In the genomic region with DNA sequence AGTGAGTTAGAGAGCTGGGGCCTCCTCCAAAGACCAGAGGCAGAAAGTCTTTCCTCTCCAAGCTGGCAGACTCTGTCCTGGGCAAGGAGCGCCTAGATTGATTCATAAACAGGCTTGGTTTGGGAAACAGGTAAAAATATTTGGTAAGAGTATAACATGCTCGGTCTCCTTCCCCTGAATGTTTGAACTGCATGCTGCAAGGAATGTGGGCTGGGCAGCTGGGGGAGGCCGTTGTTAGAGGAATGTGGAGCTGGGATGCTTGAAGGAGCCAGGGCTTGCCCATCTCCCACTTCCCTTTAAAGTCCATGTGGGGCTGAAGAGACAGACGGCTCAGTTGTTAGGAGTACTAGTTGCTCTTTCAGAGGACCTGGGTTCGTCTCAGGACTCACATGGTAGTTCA, we compare ENCODE assay signal across 11 mouse cellular contexts. TPM values are rescaled to one million over a fixed set of nuclear protein-coding genes. Genes with fewer than 3 reads are reported as not detected.
DNase-seq lines count a peak whose midpoint lies in the region; ATAC-seq and TF ChIP-seq lines count a peak whose summit lies in the region.
"Had no signal": no experiment of that assay in that cellular context is flagged by ENCODE, and none has a peak within 500 bp of the region (broad histone marks: within the 10 kb centered on the region; RNA-seq: fewer than 3 reads in every experiment).

No protein-coding gene starts in this region.

- H3K4me2 ChIP-seq in forebrain, embryonic 12.5 days, result no peak overlapping the region
- H3K4me2 ChIP-seq in forebrain, embryonic 11.5 days (ENCODE audit: low read depth, low read length, severe bottlenecking), result no peak overlapping the region
- H3K4me2 ChIP-seq in lung, embryonic 14.5 days, result peak overlapping the region; percentile 13
- H3K4me2 ChIP-seq: midbrain, embryonic 12.5 days had no signal

- WGBS in forebrain, embryonic 12.5 days, result 72% methylated on average over 5 of the region's 5 CpGs
- 67% methylated on average over 5 of the region's 5 CpGs for WGBS in forebrain, embryonic 11.5 days
- 24% methylated on average over 5 of the region's 5 CpGs for WGBS in lung, embryonic 14.5 days

- H3K4me3 ChIP-seq in forebrain, embryonic 12.5 days (replicated peaks), result no peak overlapping the region
- H3K4me3 ChIP-seq in forebrain, embryonic 11.5 days (ENCODE audit: low read depth, low read length), result no peak overlapping the region
- H3K4me3 ChIP-seq in lung, embryonic 14.5 days (ENCODE audit: low read depth, low read length), result no peak overlapping the region
- H3K4me3 ChIP-seq: midbrain, embryonic 12.5 days had no signal

- ATAC-seq in forebrain, embryonic 12.5 days (ENCODE audit: low FRiP score), result no peak
- no peak for ATAC-seq in forebrain, embryonic 11.5 days (replicated peaks; ENCODE audit: low FRiP score)
- ATAC-seq in lung, embryonic 14.5 days (ENCODE audit: insufficient read depth), result peak; percentile 40

- DNase-seq in forebrain, embryonic 11.5 days (ENCODE audit: low spot score), result no peak
- DNase-seq in urinary bladder, postnatal 14 days (ENCODE audit: low spot score), result peak; percentile 58
- no peak for DNase-seq in urinary bladder, adult 2 months (ENCODE audit: low spot score)
- peak; percentile 65 for DNase-seq in lung, embryonic 14.5 days
- DNase-seq in spleen, adult 18-20 months, result no peak
- DNase-seq in spleen, postnatal 10 days (ENCODE audit: low spot score in 2 of 2), result no peak
- DNase-seq in adrenal gland, postnatal 25 days, result no peak
- DNase-seq: heart, postnatal 4 days; layer of hippocampus, postnatal 36 days had no signal

- H3K27ac ChIP-seq in forebrain, embryonic 12.5 days, result 0 out of 2 replicates have a peak overlapping the region, but pooled peaks have one; percentile 50
- H3K27ac ChIP-seq in forebrain, embryonic 11.5 days (ENCODE audit: low read depth, low read length), result no peak overlapping the region
- peak overlapping the region; percentile 95 for H3K27ac ChIP-seq in lung, embryonic 14.5 days (ENCODE audit: low read depth)
- H3K27ac ChIP-seq: midbrain, embryonic 12.5 days had no signal

- TF ChIP-seq CTCF in lung, embryonic 14.5 days (IDR thresholded peaks at IDR 0.05; ENCODE audit: low read depth), result no peak

- no peak overlapping the region for H3K9ac ChIP-seq in forebrain, embryonic 12.5 days
- H3K9ac ChIP-seq in forebrain, embryonic 11.5 days (ENCODE audit: low read length), result no peak overlapping the region
- no peak overlapping the region for H3K9ac ChIP-seq in lung, embryonic 14.5 days
- H3K9ac ChIP-seq: midbrain, embryonic 12.5 days had no signal

- H3K36me3 ChIP-seq in forebrain, embryonic 12.5 days (replicated peaks), result 0 out of 2 replicates have a peak, but pooled peaks cover 3% of the 10 kb centered on the region
- H3K36me3 ChIP-seq in forebrain, embryonic 11.5 days (ENCODE audit: control insufficient read depth, insufficient read depth, low read length), result no peaks in the 10 kb centered on the region
- H3K36me3 ChIP-seq in lung, embryonic 14.5 days (ENCODE audit: insufficient read depth), result peaks cover 13% of the 10 kb centered on the region; the same call in 1 of the 2 replicates
- H3K36me3 ChIP-seq: midbrain, embryonic 12.5 days had no signal

- peaks cover 67% of the 10 kb centered on the region for H3K4me1 ChIP-seq in forebrain, embryonic 12.5 days
- peaks cover 20% of the 10 kb centered on the region for H3K4me1 ChIP-seq in forebrain, embryonic 11.5 days (replicated peaks; ENCODE audit: control insufficient read depth, insufficient read depth, low read length)
- peaks cover 29% of the 10 kb centered on the region for H3K4me1 ChIP-seq in lung, embryonic 14.5 days (ENCODE audit: insufficient read depth)

- H3K27me3 ChIP-seq in forebrain, embryonic 12.5 days, result no peaks in the 10 kb centered on the region
- H3K27me3 ChIP-seq in forebrain, embryonic 11.5 days (ENCODE audit: control insufficient read depth, insufficient read depth, low read length), result no peaks in the 10 kb centered on the region
- no peaks in the 10 kb centered on the region for H3K27me3 ChIP-seq in lung, embryonic 14.5 days (ENCODE audit: insufficient read depth, low read length)
- H3K27me3 ChIP-seq: midbrain, embryonic 12.5 days had no signal

- no peaks in the 10 kb centered on the region for H3K9me3 ChIP-seq in forebrain, embryonic 12.5 days
- no peaks in the 10 kb centered on the region for H3K9me3 ChIP-seq in forebrain, embryonic 11.5 days (ENCODE audit: control insufficient read depth, low read length)
- H3K9me3 ChIP-seq in lung, embryonic 14.5 days (ENCODE audit: low read depth, low read length), result no peaks in the 10 kb centered on the region
- H3K9me3 ChIP-seq: midbrain, embryonic 12.5 days had no signal

RNA-seq across cellular contexts. Expression of a gene that starts 57.3 kb away (rescaled TPM):
- 307 and 312 TPM in 2 replicates for polyA plus RNA-seq in forebrain, embryonic 12.5 days (2016; fragmentation: Nextera tagmentation; extraction: Ambion mirVana)
- polyA plus RNA-seq in forebrain, embryonic 11.5 days (2014; fragmentation: Nextera tagmentation; extraction: Ambion mirVana), result 238 and 240 TPM in 2 replicates
- polyA plus RNA-seq in urinary bladder, adult 2 months (2012; rRNA removed), result 297 and 375 TPM in 2 replicates
- 332 and 336 TPM in 2 replicates for polyA plus RNA-seq in lung, embryonic 14.5 days (2014; fragmentation: Nextera tagmentation; extraction: Ambion mirVana)
- 304 and 325 TPM in 2 replicates for total RNA-seq in adrenal gland, postnatal 25 days (2021)

Comparison
In these comparisons a context has a peak if more than half of its experiments do, and no peak if none do; other contexts are left out.
1. DNase-seq: peak in urinary bladder, postnatal 14 days (single experiment) and lung, embryonic 14.5 days (single experiment); none in forebrain, embryonic 11.5 days (single experiment), urinary bladder, adult 2 months (single experiment), spleen, adult 18-20 months (0 of 2), spleen, postnatal 10 days (0 of 2) and adrenal gland, postnatal 25 days (single experiment).